Mouse (Mus musculus) hindbrain, embryonic 12.5 days (tissue): Measurements from ENCODE around the gene Ctc1. TPM values are rescaled to one million over a fixed set of nuclear protein-coding genes. Genes with fewer than 3 reads are reported as not detected.

ENCODE experiments used
- ATAC-seq: fragments of 200-750 bp; cut with Nextera tagmentation; 2 replicates; pipeline ENCODE4 v1.8.0; 2017; ENCODE audit warnings: moderate TSS enrichment; ENCODE audit not compliant: low FRiP score
- H3K27ac ChIP-seq: fragments of 300-500 bp; sonication (generic); 2 replicates; pipeline ENCODE4 v1.5.1; 2016; ENCODE audit warnings: mild to moderate bottlenecking
- H3K27me3 ChIP-seq: fragments of 300-500 bp; sonication (generic); 2 replicates; pipeline ENCODE4 v1.6.1; 2016; ENCODE audit warnings: mild to moderate bottlenecking
- H3K36me3 ChIP-seq: fragments of 300-500 bp; sonication (generic); 2 replicates; pipeline ENCODE4 v1.6.1; 2016; ENCODE audit warnings: mild to moderate bottlenecking
- H3K4me1 ChIP-seq: fragments of 300-500 bp; sonication (generic); 2 replicates; pipeline ENCODE4 v1.6.1; 2016
- H3K4me2 ChIP-seq: fragments of 300-500 bp; sonication (generic); replicated peaks from 2 replicates; pipeline ENCODE4 v1.6.1; 2016; ENCODE audit warnings: mild to moderate bottlenecking
- H3K4me3 ChIP-seq: fragments of 300-500 bp; sonication (generic); 2 replicates; pipeline ENCODE4 v1.5.1; 2016; ENCODE audit warnings: mild to moderate bottlenecking
- H3K9ac ChIP-seq: fragments of 300-500 bp; sonication (generic); 2 replicates; pipeline ENCODE4 v1.6.1; 2016; ENCODE audit warnings: mild to moderate bottlenecking, moderate library complexity
- H3K9me3 ChIP-seq: fragments of 300-500 bp; sonication (generic); replicated peaks from 2 replicates; pipeline ENCODE4 v1.6.1; 2016; ENCODE audit warnings: mild to moderate bottlenecking
- WGBS: fragments of 180-500 bp; shearing (Covaris S2); methylation state at CpG from one replicate; pipeline ENCODE4 v1.1.7; 2016; 5-methylcytosine and 5-hydroxymethylcytosine counted together
- polyA plus RNA-seq: library from polyadenylated mRNA; unstranded; fragments of >200 nt; fragmentation: Nextera tagmentation; extraction: Ambion mirVana; gene quantifications from 2 replicates; pipeline ENCODE4 v1.2.1, GENCODE M21; 2016

Gene Ctc1
- polyA plus RNA-seq, 1 experiment from 2014 or later, result 66.4 TPM

DNA sequence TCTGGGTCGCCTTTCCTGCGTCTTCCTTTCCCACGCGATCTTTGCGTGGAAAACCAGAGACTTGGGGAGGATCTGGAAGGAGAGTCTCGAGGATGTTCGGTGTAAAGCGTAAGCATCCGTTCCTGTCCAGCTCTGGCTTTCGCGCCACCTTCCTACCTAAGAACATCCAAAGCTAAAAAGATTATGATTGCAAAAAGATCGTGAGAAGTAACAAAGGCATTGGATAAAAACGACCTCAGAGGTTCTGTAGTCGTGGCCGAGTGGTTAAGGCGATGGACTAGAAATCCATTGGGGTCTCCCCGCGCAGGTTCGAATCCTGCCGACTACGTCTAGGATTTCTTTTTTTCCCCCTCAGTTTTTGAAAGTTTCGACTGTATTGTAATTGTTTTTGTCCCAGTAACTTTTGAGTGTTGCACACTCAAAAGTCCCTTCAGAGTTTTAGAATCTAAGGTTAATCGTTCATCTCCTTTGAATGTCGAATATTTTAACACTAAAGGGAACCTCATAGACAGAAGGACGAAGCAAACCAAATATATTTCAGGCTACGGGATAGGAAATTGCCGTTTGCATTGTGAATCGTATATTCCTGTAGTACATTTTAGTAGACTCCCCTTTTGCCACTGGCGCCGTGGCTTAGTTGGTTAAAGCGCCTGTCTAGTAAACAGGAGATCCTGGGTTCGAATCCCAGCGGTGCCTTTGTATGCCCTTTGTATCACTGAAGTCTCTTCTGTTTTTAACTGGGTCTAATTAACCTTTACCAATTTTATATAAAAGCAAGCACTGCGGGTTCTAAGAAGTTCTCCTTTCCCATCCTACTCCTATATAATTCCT lies 21.7 kb downstream of the Ctc1 start:
- Histone ChIP-seq H3K9me3 (no peaks in the 10 kb centered on the region), H3K4me2 (peak overlapping the region; percentile 51), H3K36me3 (peaks cover 35% of the 10 kb centered on the region), H3K4me3 (peak overlapping the region; percentile 65), H3K4me1 (peaks cover 26% of the 10 kb centered on the region), H3K27me3 (no peaks in the 10 kb centered on the region), H3K9ac (peak overlapping the region; percentile 70), H3K27ac (peak overlapping the region; percentile 80)
- ATAC-seq, result peak; percentile 15; the same call in 1 of the 2 replicates
- 1% methylated on average over 34 of the region's 34 CpGs for WGBS

DNA sequence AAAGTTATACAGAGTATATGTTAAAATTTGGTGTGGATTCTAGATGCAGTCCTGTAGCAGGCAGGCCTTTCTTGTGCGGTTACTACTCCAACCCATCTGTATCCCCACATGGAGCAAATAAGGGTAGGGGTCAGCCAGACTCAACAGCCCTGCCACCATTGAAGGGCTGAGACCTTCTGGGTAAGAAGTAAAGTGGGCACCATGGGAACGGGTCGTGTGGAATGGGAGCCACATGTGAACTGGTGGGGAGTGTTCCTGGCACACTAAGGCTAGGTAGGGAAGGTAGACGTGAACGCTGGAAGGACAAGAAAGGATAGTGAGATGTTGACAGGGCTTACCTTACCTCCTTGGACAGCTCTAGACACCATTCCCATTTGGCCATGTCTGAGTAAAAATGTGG lies 22.5 kb downstream of the Ctc1 start:
- WGBS, result 76% methylated on average over 5 of the region's 5 CpGs
- no peak for ATAC-seq
- H3K4me2 ChIP-seq, result no peak overlapping the region
- H3K36me3 ChIP-seq, result peaks cover 27% of the 10 kb centered on the region
- H3K9me3 ChIP-seq, result no peaks in the 10 kb centered on the region
- no peaks in the 10 kb centered on the region for H3K27me3 ChIP-seq
- H3K27ac ChIP-seq, result no peak overlapping the region
- H3K4me3 ChIP-seq, result no peak overlapping the region
- no peak overlapping the region for H3K9ac ChIP-seq
- peaks cover 26% of the 10 kb centered on the region for H3K4me1 ChIP-seq

DNA sequence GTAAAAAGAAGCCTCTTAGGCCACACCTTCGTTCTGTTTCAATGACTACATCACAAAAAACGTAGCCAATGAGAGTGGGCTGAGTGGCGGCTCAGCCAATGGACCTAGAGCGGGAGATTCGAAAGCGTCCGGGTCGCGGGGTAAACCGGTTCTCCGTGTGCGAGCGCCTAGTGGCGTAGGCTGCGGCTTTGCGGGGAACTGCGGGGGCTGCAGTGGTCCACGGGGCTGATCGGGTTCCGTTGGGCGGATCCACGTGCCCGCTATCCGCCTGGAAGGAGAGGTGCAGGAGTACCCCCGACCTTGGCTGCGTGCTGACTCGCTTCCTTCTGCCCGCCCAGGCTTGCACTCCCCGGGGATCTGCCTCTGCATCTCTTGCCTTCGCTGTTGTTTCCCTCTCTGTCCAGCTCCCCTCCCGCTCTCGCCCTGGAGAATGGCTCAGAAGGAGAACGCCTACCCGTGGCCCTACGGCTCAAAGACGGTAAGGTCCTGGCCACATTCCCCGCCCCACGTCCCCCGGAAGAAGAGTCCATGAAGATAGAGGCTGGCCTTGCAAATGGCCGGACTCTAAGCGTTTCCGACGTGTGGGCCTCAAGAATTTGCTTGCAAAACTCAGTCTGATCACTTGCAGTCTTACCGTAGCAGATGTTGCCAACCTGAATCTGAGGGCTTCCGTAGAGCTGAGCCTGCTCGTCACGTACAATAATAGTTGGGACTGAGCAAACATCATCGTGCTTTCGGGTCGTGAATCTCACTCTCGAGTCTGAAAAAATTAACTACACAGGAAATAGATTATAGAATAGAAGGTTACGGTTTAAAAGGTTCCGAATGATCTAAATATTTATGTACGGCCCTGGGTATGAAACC lies 30.1 kb downstream of the Ctc1 start, which contains the start of gene Aurkb:
Gene Aurkb (plus strand): TSS at position 117 of the 864 bp plus-strand sequence.
- no peaks in the 10 kb centered on the region for H3K27me3 ChIP-seq
- peak within 1 kb of the TSS; percentile 56 for H3K9ac ChIP-seq
- peaks cover 18% of the 10 kb centered on the region; the same call in 1 of the 2 replicates for H3K36me3 ChIP-seq
- peak within 1 kb of the TSS; percentile 74 for H3K27ac ChIP-seq
- WGBS, result 1% methylated on average over 53 of the region's 54 CpGs
- no peaks in the 10 kb centered on the region for H3K9me3 ChIP-seq
- ATAC-seq, result peak; percentile 80
- H3K4me3 ChIP-seq, result peak within 1 kb of the TSS; percentile 70
- peak within 1 kb of the TSS; percentile 79 for H3K4me2 ChIP-seq
- peaks cover 14% of the 10 kb centered on the region for H3K4me1 ChIP-seq

DNA sequence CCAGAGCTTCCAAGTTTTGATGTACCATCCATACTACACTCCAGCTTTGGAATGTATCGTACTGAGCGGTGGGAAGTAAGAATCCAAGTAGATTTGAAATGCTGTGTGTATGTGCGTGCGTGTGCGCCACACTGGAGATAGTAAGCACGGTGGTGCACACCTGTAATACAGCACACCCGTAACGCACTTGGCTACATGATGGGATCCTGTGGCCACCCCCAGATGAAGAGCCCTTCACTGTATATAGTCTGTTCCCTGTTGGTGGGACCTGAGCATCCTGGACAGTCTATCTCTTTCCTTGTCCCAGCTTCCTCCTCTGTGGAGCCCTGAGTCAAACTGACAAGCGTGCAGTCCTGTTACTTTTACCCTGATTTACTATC lies 30.7 kb downstream of the Ctc1 start:
- Histone ChIP-seq H3K36me3 (peaks cover 23% of the 10 kb centered on the region; the same call in 1 of the 2 replicates), H3K4me2 (peak overlapping the region; percentile 79), H3K4me1 (peaks cover 14% of the 10 kb centered on the region), H3K27ac (no peak overlapping the region), H3K27me3 (no peaks in the 10 kb centered on the region), H3K4me3 (peak overlapping the region; percentile 70), H3K9ac (peak overlapping the region; percentile 56), H3K9me3 (no peaks in the 10 kb centered on the region)
- 13% methylated on average over 9 of the region's 9 CpGs for WGBS
- ATAC-seq, result no peak

GRCm38 (mm10) chr11:69047592-69047991 lies 31.9 kb downstream of the Ctc1 start:
- H3K27ac ChIP-seq, result no peak overlapping the region
- no peak overlapping the region for H3K9ac ChIP-seq
- no peaks in the 10 kb centered on the region for H3K9me3 ChIP-seq
- H3K4me2 ChIP-seq, result peak overlapping the region; percentile 79
- 93% methylated on average over 12 of the region's 12 CpGs for WGBS
- no peak for ATAC-seq
- H3K4me3 ChIP-seq, result no peak overlapping the region
- no peaks in the 10 kb centered on the region for H3K27me3 ChIP-seq
- peaks cover 14% of the 10 kb centered on the region for H3K4me1 ChIP-seq
- H3K36me3 ChIP-seq, result peaks cover 23% of the 10 kb centered on the region; the same call in 1 of the 2 replicates

- H3K27ac ChIP-seq, result no peak overlapping the region
- peaks cover 23% of the 10 kb centered on the region; the same call in 1 of the 2 replicates for H3K36me3 ChIP-seq
- ATAC-seq, result no peak
- no peak overlapping the region for H3K4me3 ChIP-seq
- no peaks in the 10 kb centered on the region for H3K9me3 ChIP-seq
- WGBS, result 93% methylated on average over 14 of the region's 14 CpGs
- no peak overlapping the region for H3K4me2 ChIP-seq
- H3K4me1 ChIP-seq, result peaks cover 14% of the 10 kb centered on the region
- H3K27me3 ChIP-seq, result no peaks in the 10 kb centered on the region
- no peak overlapping the region for H3K9ac ChIP-seq
Observed at GRCm38 (mm10) chr11:69048151-69048550, 32.4 kb downstream of the Ctc1 start.

DNA sequence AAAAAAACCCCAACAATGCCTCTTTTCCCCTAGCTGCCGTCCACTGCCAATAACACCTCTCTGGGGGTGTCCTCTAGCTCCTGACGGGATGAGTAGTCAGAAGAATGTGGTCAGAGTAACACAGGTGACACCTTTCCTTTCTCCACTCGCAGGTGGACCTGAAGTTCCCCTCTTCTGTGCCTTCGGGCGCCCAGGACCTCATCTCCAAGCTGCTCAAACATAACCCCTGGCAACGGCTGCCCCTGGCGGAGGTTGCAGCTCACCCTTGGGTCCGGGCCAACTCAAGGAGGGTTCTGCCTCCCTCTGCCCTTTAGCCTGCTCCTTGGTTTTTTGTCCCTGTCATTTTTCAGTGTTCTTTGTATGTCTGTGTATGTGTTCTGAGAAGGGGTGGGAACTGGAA lies 35.0 kb downstream of the Ctc1 start:
- H3K4me1 ChIP-seq, result peaks cover 14% of the 10 kb centered on the region
- 89% methylated on average over 8 of the region's 8 CpGs for WGBS
- peaks cover 29% of the 10 kb centered on the region for H3K36me3 ChIP-seq
- H3K27me3 ChIP-seq, result no peaks in the 10 kb centered on the region
- no peak for ATAC-seq
- H3K4me2 ChIP-seq, result no peak overlapping the region
- H3K27ac ChIP-seq, result no peak overlapping the region
- H3K9me3 ChIP-seq, result no peaks in the 10 kb centered on the region
- H3K9ac ChIP-seq, result no peak overlapping the region
- H3K4me3 ChIP-seq, result no peak overlapping the region

DNA sequence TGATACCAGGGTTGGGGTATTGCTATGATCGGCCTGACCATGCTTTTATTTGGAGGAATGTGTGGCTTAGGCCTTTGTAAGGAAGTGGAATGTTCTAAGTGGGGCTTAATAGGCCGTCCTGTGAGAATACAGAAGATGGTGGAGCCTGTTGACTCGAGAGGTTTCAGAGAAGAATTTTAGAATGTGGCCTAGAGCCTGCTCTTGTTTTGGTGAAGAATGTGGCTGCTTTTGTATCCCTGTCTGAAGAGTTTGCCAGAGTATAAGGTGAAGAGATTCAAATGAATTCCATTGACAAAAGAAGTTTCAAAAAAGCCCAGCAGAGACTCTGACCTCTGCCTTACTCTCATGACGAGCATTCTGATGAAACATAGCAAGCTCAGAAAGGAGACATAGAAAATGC lies 36.1 kb downstream of the Ctc1 start:
- ATAC-seq, result no peak
- H3K4me3 ChIP-seq, result no peak overlapping the region
- peaks cover 29% of the 10 kb centered on the region for H3K36me3 ChIP-seq
- no peak overlapping the region for H3K27ac ChIP-seq
- 67% methylated on average over 4 of the region's 4 CpGs for WGBS
- H3K4me1 ChIP-seq, result peaks cover 9% of the 10 kb centered on the region
- no peaks in the 10 kb centered on the region for H3K9me3 ChIP-seq
- no peaks in the 10 kb centered on the region for H3K27me3 ChIP-seq
- H3K9ac ChIP-seq, result no peak overlapping the region
- no peak overlapping the region for H3K4me2 ChIP-seq

DNA sequence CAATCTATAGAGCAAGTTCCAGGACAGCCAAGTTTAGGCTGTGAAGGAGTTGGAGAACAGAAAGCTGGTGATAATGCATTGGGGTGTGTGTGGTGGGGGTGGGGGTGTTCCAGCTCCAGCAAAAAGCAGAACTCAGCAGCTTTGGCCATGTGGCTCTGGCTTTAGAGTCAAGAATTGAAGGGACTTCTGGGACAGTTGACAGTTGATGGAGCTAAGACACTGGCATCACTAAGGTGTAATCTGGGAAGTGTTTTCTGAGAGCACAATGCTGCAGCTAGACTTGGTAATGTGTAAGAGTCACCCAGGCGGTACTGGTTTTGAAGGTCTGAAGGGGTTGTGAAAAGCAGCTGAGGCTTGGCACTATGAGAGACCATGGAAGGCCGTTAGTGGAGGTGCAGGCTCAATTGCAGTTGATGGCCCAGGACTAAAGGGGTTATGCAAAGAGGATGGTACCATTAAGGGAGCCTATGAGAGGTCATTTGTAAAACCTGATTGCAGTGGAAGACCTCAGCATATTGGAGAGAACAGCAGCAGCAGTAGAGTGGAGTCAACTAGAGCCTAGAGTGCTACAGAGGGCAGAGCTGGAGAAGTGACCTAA lies 37.2 kb downstream of the Ctc1 start:
- no peak overlapping the region for H3K27ac ChIP-seq
- H3K9ac ChIP-seq, result no peak overlapping the region
- H3K4me3 ChIP-seq, result no peak overlapping the region
- H3K36me3 ChIP-seq, result peaks cover 29% of the 10 kb centered on the region
- no peaks in the 10 kb centered on the region for H3K27me3 ChIP-seq
- no peaks in the 10 kb centered on the region for H3K4me1 ChIP-seq
- no peak overlapping the region for H3K4me2 ChIP-seq
- H3K9me3 ChIP-seq, result no peaks in the 10 kb centered on the region
- 89% methylated on average over 2 of the region's 2 CpGs for WGBS
- no peak for ATAC-seq

GRCm38 (mm10) chr11:69053848-69054247 lies 38.1 kb downstream of the Ctc1 start:
- no peak for ATAC-seq

GRCm38 (mm10) chr11:69058265-69058664 lies 42.6 kb downstream of the Ctc1 start:
- peak overlapping the region; percentile 75 for H3K9ac ChIP-seq

More at GRCm38 (mm10) chr11:69053848-69054247, 38.1 kb downstream of the Ctc1 start:
- H3K27me3 ChIP-seq, result no peaks in the 10 kb centered on the region
- H3K9ac ChIP-seq, result no peak overlapping the region
- no peaks in the 10 kb centered on the region for H3K9me3 ChIP-seq
- no peak overlapping the region for H3K4me3 ChIP-seq
- peaks cover 7% of the 10 kb centered on the region for H3K4me1 ChIP-seq
- H3K4me2 ChIP-seq, result no peak overlapping the region
- 79% methylated on average over 3 of the region's 3 CpGs for WGBS
- H3K36me3 ChIP-seq, result peaks cover 24% of the 10 kb centered on the region
- no peak overlapping the region for H3K27ac ChIP-seq

More at GRCm38 (mm10) chr11:69058265-69058664, 42.6 kb downstream of the Ctc1 start:
- peaks cover 6% of the 10 kb centered on the region; the same call in 1 of the 2 replicates for H3K36me3 ChIP-seq
- whole genome bisulfite sequencing, result 73% methylated on average over 2 of the region's 2 CpGs
- peak overlapping the region; percentile 90 for H3K27ac ChIP-seq
- peak overlapping the region; percentile 97 for H3K4me2 ChIP-seq
- no peaks in the 10 kb centered on the region; the same call in 1 of the 2 replicates for H3K27me3 ChIP-seq
- peaks cover 21% of the 10 kb centered on the region for H3K4me1 ChIP-seq
- no peaks in the 10 kb centered on the region for H3K9me3 ChIP-seq
- peak overlapping the region; percentile 87 for H3K4me3 ChIP-seq
- ATAC-seq, result no peak
